Mouse (Mus musculus) mouse embryonic stem cell (cell line): ENCODE measurements around the gene Fah.

ENCODE experiments used
- in situ Hi-C, 2 experiments: fragments of 300-500 bp; cut with MboI; formaldehyde crosslinking; loops; 1 replicate in 1 of 2; 3 replicates in 1 of 2; pipeline ENCODE4 v1.14.3; 2019 to 2020; ENCODE audit warnings: low sequenced_read_pairs in 2 of 2, low pct_unique_long_range_greater_than_20kb in 1 of 2, mixed read lengths in 1 of 2; ENCODE audit not compliant: unreplicated experiment in 1 of 2

Fah gene

DNA sequence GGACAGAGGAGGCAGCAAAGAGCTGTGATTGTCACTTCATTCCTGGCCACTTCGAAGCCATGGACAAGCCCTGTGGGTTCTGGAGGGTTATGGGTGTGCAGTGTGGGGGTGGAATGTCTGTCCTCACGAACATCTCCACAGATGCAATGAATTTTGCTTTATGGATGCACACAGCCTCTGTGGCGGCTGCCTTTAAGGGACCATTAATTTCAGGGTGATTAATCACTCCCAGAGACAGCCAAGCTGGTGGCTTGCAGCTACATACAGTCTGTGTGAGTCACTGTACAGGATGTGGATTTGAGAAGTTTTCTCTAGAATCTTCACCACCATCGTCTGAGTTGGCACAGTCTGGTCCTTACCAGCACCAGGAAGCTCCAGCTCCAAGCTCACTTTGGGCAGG, 59.9 kb downstream of the Fah start:
- in situ Hi-C loops, result no loop called here

GRCm38 (mm10) chr7:84544946-84545345, 61.6 kb downstream of the Fah start:
- in situ Hi-C loops, result no loop called here
